Mouse (Mus musculus): ENCODE measurements around the gene Zswim1.

GRCm38 (mm10) chr2:164835164-164835563 is 12.7 kb downstream of the Zswim1 start:
- TF ChIP-seq POLR2A (IDR thresholded peaks at IDR 0.05; ENCODE audit: low read depth, low read length) (no peak), CTCF (IDR thresholded peaks at IDR 0.05; ENCODE audit: extremely low read depth, insufficient read depth, insufficient read length, insufficient replicate concordance) (no peak)
